Mouse (Mus musculus) adrenal gland, postnatal 36 days (tissue): Measurements from ENCODE around the gene Gm19684. TPM values are rescaled to one million over a fixed set of nuclear protein-coding genes. Genes with fewer than 3 reads are reported as not detected.
"Not testable (repeated sequence)": the region's sequence is repeated elsewhere in the genome, so short reads cannot be mapped to it uniquely, and the experiment has no call there.

Source experiments
- DNase-seq, 2 experiments: peaks; one replicate each; pipeline ENCODE4 v3.0.0; 2021; ENCODE audit warnings: mixed read lengths in 1 of 2
- long read RNA-seq, 2 experiments: library from polyadenylated mRNA; stranded (forward); transcript quantifications; one replicate each; pipeline ENCODE4 v2.0.0; 2021; ENCODE audit warnings: borderline sequencing depth in 2 of 2
- total RNA-seq, 2 experiments: library from RNA; stranded (reverse); gene quantifications; 2 replicates each; pipeline ENCODE4 v1.2.3; 2021

The Gm19684 gene
- total RNA-seq = under 1 TPM; 0.16 to 0.30 TPM
- long read RNA-seq, experiment 1, partial matches to known transcripts = 0 of 1 reads
- long read RNA-seq, experiment 1, other reads (novel, unspliced or antisense) = 1 of 1 reads
- long read RNA-seq, experiment 2 = 0 reads

DNA sequence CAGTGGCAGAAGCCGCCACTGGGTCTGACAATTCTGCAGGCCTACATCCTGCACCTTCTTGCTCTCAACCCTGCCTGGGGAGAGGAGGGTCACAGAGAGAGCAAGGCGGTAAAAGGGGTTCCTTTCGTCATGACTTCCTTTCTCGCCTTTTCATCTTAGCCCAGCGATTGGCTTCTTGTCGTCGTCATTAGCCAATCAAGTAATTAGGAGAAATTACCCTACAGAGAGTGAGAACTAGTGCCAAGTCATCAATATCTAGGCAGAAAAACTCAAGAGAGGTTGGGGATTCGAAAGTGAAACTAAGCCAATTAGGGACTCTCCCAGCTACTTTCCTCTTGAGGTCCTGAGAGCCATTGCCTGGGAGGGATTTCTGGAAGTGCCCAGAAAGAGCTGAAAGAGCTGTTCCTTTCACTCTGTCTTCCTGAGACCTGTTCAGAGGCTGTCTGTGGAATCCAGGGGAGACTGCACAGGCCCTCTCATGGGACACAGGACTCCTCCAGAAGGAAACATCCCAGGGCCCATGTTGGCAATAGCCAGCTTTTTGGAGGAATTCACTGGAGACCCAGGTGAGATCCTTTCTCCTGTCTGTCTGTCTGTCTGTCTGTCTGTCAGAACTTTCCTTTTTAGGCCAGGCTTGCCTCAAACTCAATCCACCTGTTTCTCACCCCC, at the start of gene Gm19684:
TSS of gene Gm19684 (plus strand) at position 327 of the 669 bp plus-strand sequence.
- peak; percentile 42 to 58 for DNase-seq

GRCm38 (mm10) chr17:36081901-36082300, 39.6 kb upstream of the Gm19684 start:
- DNase-seq = not testable (repeated sequence)

GRCm38 (mm10) chr17:36082519-36083232, 38.8 kb upstream of the Gm19684 start:
- DNase-seq = not testable (repeated sequence)

GRCm38 (mm10) chr17:36083266-36083869, 38.1 kb upstream of the Gm19684 start:
- DNase-seq = peak; percentile 25 to 41

DNA sequence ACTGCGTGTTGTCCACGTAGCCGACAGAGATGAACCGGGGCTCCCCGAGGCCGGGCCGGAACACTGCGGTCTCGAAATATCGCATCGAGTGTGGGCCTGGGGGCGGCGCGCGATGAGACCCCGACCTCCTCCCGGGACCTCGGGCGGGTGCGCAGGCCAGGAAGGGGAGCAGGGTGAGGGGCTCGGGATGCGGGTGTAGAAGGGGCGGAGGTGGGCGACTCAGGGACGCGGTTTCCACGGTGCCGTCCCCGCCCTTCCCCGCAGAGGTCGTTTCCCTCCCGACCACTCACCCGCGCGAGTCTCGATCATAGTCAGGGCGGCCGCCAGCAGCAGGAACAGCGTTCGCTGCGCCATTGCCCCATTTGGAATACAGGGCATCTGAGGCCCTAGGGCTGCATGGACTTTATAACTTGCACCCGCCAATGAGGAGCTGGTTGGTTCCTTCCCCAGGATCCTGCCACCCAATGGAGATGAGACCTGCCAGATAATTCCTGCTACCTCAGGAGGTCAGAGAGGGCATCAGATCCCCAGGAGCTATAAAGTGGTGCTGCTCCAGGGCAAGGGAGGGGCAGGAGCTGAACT, 37.5 kb upstream of the Gm19684 start:
- DNase-seq = no peak

- not testable (repeated sequence) for DNase-seq
Observed at GRCm38 (mm10) chr17:36085976-36086375, 35.5 kb upstream of the Gm19684 start.

- not testable (repeated sequence) for DNase-seq
Observed at GRCm38 (mm10) chr17:36091933-36092332, 29.5 kb upstream of the Gm19684 start.

- not testable (repeated sequence) for DNase-seq
Observed at GRCm38 (mm10) chr17:36092520-36092919, 29.0 kb upstream of the Gm19684 start.

DNA sequence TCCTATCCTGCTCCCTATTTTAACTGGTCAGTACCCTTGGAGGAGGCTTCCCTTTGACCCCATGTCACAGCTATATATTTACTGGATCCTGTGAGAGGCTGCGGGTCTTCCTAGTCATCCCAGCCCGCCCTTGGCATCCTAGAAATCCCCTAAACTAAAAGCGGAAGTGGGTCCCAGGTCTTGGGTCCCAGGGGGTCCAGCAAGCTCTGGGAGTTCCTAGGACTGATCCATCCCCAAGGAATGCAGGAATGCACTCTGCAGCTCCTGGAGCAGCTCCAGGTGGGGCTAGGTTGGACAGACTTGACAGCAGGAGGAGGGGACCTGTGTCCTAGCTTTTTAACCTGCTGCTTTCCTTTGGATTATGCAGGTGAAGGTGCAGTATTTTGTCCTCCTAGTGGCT, 27.5 kb upstream of the Gm19684 start:
- no peak for DNase-seq

DNA sequence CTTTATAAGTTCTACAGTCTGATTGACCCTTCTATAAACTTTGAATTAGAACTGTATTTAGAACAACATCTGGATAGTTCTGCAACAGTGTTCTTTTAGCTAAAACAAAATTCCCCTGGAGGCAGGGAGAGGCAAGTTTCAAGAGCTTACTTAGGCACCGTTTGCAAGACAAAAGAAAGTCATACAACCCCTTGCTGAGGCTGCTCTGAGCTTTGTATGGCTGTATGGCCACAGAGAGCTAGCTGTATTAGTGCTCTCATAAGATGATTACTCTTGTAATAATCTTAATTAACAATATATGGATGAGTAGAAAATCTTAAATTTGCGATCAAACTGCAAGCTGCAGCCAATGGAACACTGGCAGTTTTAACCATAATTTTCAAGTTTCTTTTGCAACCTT, 21.9 kb upstream of the Gm19684 start:
- not testable (repeated sequence) for DNase-seq

DNA sequence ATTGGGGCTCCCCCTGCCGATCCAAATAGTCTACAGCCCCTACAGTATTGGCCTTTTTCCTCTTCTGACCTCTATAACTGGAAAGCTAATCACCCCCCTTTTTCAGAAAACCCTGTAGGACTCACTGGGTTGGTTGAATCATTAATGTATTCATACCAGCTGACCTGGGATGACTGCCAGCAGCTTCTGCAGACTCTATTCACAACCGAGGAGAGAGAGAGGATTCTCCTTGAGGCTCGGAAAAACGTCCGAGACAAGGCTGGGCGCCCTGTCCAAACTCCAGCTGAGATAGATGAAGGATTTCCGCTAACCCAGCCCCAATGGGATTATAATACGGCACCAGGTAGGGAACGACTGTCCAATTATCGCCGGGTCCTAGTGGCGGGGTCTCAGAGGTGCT, 19.4 kb upstream of the Gm19684 start:
- DNase-seq = not testable (repeated sequence)

GRCm38 (mm10) chr17:36110129-36110528, 11.3 kb upstream of the Gm19684 start:
- not testable (repeated sequence) for DNase-seq

- peak in 1 of 2 experiments; percentile 32 for DNase-seq
Observed at GRCm38 (mm10) chr17:36110641-36111509, 10.6 kb upstream of the Gm19684 start.

- DNase-seq = peak; percentile 31 to 38
Observed at GRCm38 (mm10) chr17:36111510-36111868, 10.0 kb upstream of the Gm19684 start.

DNA sequence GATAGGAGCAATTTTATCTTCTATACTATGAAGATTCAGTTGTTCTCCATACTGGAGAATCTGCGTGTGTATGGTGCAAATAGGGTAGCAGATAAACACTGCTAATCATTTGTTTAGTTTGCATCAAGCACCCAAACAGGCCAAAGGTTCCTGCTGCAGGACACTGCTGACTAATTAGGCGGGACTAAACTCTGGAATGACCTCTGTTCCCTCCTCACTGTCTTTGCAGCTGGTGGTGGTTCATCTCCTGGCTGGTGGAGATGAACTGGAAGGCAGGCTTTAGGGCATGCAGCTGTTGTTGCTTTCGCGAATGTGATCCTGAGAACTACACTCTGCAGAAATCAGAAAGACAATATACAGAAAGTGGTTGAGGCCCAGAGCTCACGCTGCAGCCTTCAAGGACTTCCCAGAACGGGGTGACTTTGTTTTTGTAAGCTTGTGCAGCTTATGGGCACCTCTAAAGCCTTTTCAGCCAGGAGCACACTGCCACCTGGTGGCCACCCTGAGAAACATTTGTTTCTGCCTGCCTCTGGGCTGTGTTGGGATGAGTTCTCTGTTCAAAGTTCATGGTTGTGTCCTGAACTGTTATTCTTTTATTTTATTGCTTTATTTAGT, 7.4 kb upstream of the Gm19684 start:
- DNase-seq = peak; percentile 51 to 61

GRCm38 (mm10) chr17:36116545-36116944, 4.9 kb upstream of the Gm19684 start:
- DNase-seq = not testable (repeated sequence)

GRCm38 (mm10) chr17:36120839-36121238, 639 bp upstream of the Gm19684 start:
- not testable (repeated sequence) for DNase-seq

DNA sequence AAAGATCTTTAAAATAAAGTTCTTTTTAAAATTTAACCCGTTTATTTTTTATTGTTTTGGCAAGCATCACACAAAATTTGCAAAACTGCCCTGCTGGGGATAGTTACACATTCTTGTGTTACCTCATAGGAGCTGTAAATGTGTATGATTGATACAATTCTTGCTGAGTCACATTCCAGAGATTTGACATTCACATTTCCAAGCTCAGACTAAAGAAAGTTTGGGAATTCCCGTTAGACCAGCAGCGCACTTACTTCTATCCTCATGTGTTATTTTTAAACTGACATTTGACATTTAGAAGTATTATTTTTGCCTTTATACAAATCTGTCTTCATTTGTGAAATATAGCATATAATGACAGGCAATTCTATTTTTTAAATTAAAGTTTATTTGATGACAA, 2.6 kb downstream of the Gm19684 start:
- not testable (repeated sequence) for DNase-seq

GRCm38 (mm10) chr17:36128525-36128924, 7.0 kb downstream of the Gm19684 start:
- not testable (repeated sequence) for DNase-seq

DNA sequence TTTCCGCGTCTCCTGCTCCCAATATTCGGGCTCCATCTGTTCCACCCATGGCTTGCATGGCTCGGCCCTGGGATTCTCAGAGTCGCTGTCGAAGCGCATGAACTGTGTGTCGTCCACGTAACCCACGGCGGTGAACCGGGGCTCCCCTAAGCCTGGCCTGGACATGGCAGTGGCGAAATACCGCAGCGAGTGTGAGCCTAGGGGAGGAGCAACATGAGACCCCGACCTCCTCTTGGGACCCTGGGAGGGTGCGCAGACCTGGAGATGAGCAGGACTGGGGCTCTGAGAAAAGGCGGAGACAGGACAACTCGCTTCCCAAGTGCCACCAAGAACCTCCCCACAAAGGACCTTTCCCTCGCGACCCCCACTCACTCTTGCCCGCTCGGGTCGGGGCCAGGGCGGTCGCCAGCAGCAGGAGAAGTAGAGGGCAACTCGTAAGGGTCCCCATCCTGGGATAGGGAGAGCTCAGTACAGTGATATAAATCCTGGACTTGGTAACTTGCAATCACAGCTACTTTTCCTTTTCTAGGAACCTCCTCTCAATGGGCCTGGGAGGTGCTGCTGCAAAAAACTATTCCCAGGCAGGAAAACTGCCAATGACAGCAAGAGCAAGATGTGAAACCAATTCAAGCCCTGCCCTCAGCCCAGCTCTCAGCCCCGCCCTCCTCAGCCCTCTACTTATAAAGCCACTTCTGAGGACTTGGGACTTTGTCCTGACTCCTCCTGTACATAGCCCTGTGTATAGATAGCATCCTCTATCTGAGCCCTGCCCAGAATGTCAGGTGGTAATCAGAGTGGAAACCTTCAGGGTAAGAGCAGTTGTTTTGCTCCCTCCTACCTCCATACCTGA, 7.7 kb downstream of the Gm19684 start, which contains the start of gene Gm7030:
TSS of gene Gm7030 (minus strand) at position 458 of the 850 bp plus-strand sequence.
- DNase-seq = not testable (repeated sequence)
